Mouse (Mus musculus) kidney, adult 2 months (tissue): Measurements from ENCODE around the gene App.

Experiments
- CTCF ChIP-seq: fragments of 200-500 bp; conservative IDR thresholded peaks from 2 replicates; pipeline ENCODE4 v1.5.1; 2011; ENCODE audit warnings: low read depth, mild to moderate bottlenecking, control low read depth, low read length, moderate library complexity, mixed read lengths; ENCODE audit not compliant: insufficient read depth, insufficient read length
- POLR2A ChIP-seq: fragments of 200-500 bp; IDR thresholded peaks from one replicate; pipeline ENCODE4 v1.6.1; 2011; ENCODE audit warnings: low read depth, low read length, control low read depth

DNA sequence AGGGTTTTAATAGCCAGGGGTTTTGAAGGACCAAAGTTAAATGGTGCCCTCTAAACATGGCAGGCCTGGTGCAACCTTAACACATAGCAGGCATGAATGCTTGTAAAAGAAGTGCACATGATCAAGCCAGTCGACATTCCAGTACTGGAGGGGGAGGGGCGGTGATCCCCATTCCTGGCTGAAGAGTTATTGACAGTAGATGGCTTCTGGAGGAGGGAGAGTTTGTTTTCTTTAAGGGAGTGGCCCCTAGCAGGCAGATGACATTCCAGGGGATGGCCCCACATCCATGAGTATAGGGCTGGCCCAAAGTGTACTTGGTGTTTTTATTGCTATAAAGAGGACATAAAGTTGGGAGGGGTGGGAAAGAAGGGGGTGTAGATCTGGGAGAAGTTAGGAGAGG, 13.4 kb downstream of the App start:
- no peak for TF ChIP-seq CTCF
- TF ChIP-seq POLR2A: no peak
